Mouse (Mus musculus) right cerebral cortex, postnatal 36 days (tissue): ENCODE data around the gene Rdh12.

Experiments
- DNase-seq, 2 experiments: peaks; one replicate each; pipeline ENCODE4 v3.0.0; 2022; ENCODE audit warnings: low spot score in 2 of 2, mixed read lengths in 1 of 2

The Rdh12 gene

GRCm38 (mm10) chr12:79253294-79254053 is 44.8 kb downstream of the Rdh12 start:
- DNase-seq, result no peak

- DNase-seq, result no peak
These were observed 46.3 kb downstream of the Rdh12 start for GRCm38 (mm10) chr12:79254975-79255374.

DNA sequence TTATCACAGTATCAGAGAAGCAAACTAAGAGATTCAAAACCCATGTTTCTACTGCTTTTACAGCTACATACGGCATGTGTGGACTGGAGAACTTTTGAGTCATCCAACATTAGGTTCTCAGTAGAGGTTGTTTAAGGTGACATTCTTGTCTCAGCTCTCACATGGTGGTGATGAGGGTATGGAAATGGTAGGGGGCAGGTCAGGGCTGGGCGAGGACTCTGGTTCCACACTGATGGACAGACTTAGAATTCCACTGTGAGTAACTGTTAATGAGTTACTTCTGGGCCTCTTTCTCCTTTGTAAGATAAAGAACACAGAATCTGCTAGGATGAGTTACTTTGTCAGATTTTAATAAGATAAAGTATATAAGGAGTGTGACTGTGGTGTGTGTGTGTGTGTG is 51.4 kb downstream of the Rdh12 start:
- no peak for DNase-seq

GRCm38 (mm10) chr12:79261035-79261434 is 52.3 kb downstream of the Rdh12 start:
- no peak for DNase-seq
